Mouse (Mus musculus): ENCODE measurements around the gene Pgrmc1.
A peak's percentile ranks its signal among the peaks of the same experiment; 100 is the strongest.

Pgrmc1 gene

DNA sequence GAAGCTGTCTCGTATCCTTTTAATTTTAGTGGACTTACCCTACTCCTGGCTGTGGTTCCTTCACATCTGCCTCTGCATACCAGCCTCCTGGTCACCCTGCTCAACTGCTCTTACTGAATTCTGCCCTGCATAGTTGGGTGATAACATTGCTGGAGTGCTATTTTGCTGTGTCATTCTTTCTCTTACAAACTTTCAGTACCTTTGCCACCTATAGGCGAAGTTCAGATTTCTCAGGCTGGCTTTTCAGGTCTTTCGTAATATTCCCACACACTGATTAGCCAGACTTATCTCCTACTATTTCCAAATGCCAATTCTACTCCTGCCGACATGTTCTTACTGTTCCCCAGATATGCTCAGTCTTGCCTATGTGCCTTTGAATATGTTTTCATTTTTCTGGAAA lies 6.0 kb downstream of the Pgrmc1 start:
- DNase-seq (ENCODE audit: low spot score in 2 of 2), result no peak

DNA sequence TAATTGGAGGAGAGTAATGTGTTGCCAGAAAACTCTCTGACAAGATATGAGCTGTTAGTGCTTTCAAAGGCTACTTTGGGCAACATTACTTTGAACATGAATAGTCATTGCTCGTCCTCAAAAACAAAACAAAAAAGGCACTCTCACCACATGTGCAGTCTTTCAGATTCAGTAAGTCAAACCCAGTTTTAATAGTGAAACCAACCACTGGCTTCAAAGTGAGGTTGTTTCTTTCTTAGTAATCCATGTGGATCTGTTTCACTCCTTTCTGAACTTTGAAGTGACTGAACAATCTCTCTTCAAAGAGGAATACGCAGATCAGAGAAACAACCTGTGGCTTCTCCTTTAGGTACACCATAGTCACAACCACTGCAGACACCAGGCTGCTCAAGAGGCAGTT lies 11.1 kb downstream of the Pgrmc1 start:
- no peak for DNase-seq (ENCODE audit: low spot score in 2 of 2)

DNA sequence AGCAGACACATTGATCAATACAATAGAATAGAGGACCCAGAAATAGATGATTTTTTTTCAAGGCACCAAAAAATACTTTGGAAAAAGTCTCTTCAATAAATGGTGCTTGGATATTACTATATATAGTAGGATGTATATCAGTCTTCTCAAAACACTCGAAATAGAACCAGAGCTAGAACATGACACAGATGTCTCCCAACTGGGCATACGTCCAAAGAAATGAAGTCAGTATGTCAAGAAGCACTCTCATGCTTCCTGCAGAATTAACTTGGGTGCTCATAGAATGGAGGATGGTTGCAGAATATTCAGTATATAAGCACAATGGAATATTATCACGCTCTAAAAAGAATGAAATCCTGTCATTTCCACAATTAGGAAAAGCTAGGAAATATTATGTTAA lies 30.1 kb downstream of the Pgrmc1 start:
- no peak for DNase-seq (ENCODE audit: low spot score in 2 of 2)

DNA sequence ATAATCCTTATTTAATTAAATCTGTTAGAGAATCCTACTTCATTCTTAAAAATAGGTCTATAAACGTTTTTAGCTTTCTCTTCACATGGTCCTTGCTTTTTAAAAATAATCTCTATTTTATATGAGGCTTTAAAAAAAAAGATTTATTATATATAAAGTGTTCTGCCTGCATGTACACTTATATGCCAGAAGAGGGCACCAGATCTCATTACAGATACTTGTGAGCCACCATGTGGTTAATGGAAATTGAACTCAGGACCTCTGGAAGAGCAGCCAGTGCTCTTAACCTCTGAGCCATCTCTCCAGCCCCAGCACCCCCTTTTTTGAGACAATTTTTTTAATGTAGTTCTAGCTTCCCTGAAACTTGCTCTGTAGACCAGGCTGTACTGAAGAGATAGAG lies 32.8 kb downstream of the Pgrmc1 start:
- no peak for DNase-seq (ENCODE audit: low spot score in 2 of 2)

DNA sequence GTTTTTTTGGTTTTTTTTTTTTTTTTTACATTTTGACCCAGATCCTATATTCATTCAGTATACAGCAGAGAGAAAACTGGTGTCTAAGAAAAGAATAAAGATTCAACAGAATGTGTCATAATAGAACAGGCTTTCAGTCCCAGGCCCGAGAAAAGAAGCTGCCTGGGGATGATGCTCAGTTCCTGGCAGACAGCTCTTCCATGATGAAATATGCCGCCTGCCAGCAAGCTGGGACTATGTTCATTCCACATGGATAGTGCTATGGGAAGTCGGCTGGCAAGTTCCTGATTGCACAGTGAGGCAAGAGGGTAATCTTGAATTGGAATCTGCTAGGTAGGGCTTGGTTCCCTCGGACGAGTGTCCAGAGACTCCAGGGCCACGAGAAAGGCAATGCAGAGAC lies 42.0 kb downstream of the Pgrmc1 start:
- DNase-seq (ENCODE audit: low spot score in 2 of 2), result no peak

DNA sequence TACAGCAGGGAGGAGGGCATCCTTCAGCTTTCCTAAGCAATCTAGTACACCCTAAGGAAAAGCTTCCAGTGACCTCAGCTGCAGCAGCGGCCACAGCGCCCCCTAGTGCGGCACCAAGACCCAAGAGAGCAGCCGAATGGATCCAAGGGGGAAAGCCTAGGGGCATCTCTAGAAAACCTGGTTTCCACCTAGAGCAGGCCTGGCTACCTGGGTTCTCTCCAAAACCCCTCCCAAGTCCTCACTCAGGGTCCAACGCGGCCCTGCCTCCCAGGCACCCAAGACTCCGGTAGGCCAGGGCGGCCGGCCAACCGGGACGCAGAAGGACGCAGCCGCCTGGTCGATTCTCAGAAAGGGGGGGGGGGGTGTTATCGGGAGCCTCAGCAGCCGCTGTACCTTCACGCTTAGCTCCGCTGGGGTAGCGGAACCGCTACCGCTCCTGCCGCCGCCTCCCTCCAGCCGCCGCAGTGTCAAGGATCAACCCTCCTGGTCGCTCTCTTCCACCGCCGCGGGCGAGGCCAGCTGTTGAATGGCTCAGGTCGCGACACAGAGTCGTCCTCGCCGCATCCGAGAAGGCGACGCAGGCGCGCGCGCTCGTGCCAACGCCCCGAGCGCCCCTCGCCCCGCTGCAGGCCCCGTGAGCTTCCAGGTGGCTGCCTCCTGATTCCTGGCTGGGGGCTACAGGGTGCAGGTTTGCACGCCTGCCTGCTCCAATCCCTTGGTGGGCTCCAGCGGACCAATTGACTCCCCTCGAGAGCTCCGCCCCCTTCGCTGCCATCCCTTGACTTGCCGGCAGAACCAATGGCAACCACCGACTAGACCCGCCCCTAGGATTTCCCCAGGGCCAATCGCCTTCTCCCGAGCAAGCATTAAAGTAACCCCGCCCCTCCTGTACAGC lies 46.9 kb downstream of the Pgrmc1 start, which contains the start of gene Akap17b:
Gene Akap17b (minus strand): TSS at position 739 of the 895 bp plus-strand sequence.
- DNase-seq (ENCODE audit: low spot score in 2 of 2), result peak; percentile 79 to 80

All from urinary bladder, postnatal 4 days (tissue).